Mouse (Mus musculus) lung, embryonic 15.5 days (tissue): ENCODE measurements around the gene Mnd1. TPM values are rescaled to one million over a fixed set of nuclear protein-coding genes. Genes with fewer than 3 reads are reported as not detected.

Source experiments
- ATAC-seq: fragments of 200-750 bp; cut with Nextera tagmentation; 2 replicates; pipeline ENCODE4 v1.8.0; 2017; ENCODE audit warnings: moderate number of reproducible peaks, borderline replicate concordance; ENCODE audit not compliant: low FRiP score, low TSS enrichment; ENCODE audit errors: extremely low read depth
- H3K27ac ChIP-seq: fragments of 300-500 bp; sonication (generic); 2 replicates; pipeline ENCODE4 v1.5.1; 2015; ENCODE audit warnings: moderate library complexity, mild to moderate bottlenecking, inconsistent platforms
- H3K27me3 ChIP-seq: fragments of 300-500 bp; sonication (generic); 2 replicates; pipeline ENCODE4 v1.6.1; 2015; ENCODE audit warnings: inconsistent platforms
- H3K36me3 ChIP-seq: fragments of 300-500 bp; sonication (generic); 2 replicates; pipeline ENCODE4 v1.6.1; 2015; ENCODE audit warnings: inconsistent platforms
- H3K4me1 ChIP-seq: fragments of 300-500 bp; sonication (generic); 2 replicates; pipeline ENCODE4 v1.6.1; 2015; ENCODE audit warnings: inconsistent platforms
- H3K4me2 ChIP-seq: fragments of 300-500 bp; sonication (generic); 2 replicates; pipeline ENCODE4 v1.6.1; 2015; ENCODE audit warnings: inconsistent platforms, mild to moderate bottlenecking, moderate library complexity
- H3K4me3 ChIP-seq: fragments of 300-500 bp; sonication (generic); 2 replicates; pipeline ENCODE4 v1.5.1; 2015; ENCODE audit warnings: mild to moderate bottlenecking, inconsistent platforms
- H3K9ac ChIP-seq: fragments of 300-500 bp; sonication (generic); 2 replicates; pipeline ENCODE4 v1.6.1; 2015; ENCODE audit warnings: inconsistent platforms
- H3K9me3 ChIP-seq: fragments of 300-500 bp; sonication (generic); 2 replicates; pipeline ENCODE4 v1.6.1; 2016; ENCODE audit warnings: inconsistent platforms
- WGBS: fragments of 180-500 bp; shearing (Covaris S2); methylation state at CpG from one replicate; pipeline ENCODE4 v1.1.7; 2015; 5-methylcytosine and 5-hydroxymethylcytosine counted together
- polyA plus RNA-seq: library from polyadenylated mRNA; unstranded; fragments of >200 nt; fragmentation: Nextera tagmentation; extraction: Ambion mirVana; gene quantifications from 2 replicates; pipeline ENCODE4 v1.2.1, GENCODE M21; 2015

Gene Mnd1
- polyA plus RNA-seq, 1 experiment from 2014 or later: 13.0 TPM

GRCm38 (mm10) chr3:84180304-84180703, 24.7 kb upstream of the Mnd1 start:
- 69% methylated on average over 2 of the region's 2 CpGs for WGBS

DNA sequence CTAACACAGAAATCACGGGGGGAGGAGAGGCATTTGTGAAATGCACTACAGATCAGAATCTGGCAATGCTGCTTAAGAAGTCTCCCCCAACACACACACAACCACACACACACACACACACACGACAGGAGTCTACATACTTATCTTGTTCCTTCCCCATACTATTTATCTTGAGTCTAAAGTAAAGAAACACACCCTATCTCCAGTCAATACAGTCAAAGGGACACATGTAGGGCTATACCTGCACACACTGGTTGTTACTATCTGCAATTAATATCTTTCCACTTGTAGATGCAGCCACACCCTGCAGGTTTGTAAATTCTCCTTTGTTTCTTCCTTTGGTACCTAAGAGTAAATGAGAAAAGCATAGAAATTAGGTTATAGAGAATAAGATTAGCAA, 22.2 kb upstream of the Mnd1 start:
- Histone ChIP-seq H3K4me2 (no peak overlapping the region), H3K27ac (no peak overlapping the region), H3K4me1 (no peaks in the 10 kb centered on the region), H3K9ac (no peak overlapping the region), H3K27me3 (no peaks in the 10 kb centered on the region), H3K36me3 (no peaks in the 10 kb centered on the region), H3K9me3 (no peaks in the 10 kb centered on the region), H3K4me3 (no peak overlapping the region)
- 51% methylated on average over 2 of the region's 2 CpGs for WGBS
- ATAC-seq: no peak

More at GRCm38 (mm10) chr3:84180304-84180703, 24.7 kb upstream of the Mnd1 start:
- no peaks in the 10 kb centered on the region for H3K4me1 ChIP-seq
- no peak for ATAC-seq
- H3K9ac ChIP-seq: no peak overlapping the region
- no peaks in the 10 kb centered on the region for H3K9me3 ChIP-seq
- no peak overlapping the region for H3K27ac ChIP-seq
- no peak overlapping the region for H3K4me2 ChIP-seq
- H3K27me3 ChIP-seq: no peaks in the 10 kb centered on the region
- no peak overlapping the region for H3K4me3 ChIP-seq
- H3K36me3 ChIP-seq: no peaks in the 10 kb centered on the region

- ATAC-seq: peak; percentile 74; the same call in 1 of the 2 replicates
Measured at GRCm38 (mm10) chr3:84175337-84176315, 20.0 kb upstream of the Mnd1 start.

DNA sequence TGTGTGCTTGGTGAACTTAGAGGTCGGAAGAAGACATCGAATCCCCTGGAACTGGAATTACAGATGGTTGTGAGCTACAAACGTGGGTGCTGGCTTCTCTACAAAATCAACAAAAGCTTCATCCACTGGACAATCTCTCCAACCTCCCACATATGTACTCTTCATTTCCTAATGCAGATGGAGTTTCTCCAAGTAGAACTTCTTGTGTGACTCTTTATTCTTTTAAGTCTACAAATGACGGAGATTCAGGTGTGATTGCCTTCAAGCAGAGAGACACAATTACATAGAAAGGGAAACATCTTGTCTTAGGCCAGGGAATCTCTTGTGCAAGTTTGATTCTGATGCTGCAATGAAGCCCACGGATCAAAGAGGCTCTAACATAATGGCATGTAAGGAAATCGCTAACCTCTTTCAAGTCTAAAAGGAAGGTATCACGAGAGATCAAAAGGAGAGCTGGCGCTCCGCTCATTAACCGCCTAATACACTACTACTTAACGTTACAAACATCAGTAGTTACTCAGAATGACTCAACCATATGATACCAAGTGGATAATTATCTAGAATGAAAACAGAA, 18.1 kb upstream of the Mnd1 start, which contains the start of gene Gm6525:
Gene Gm6525 (plus strand): TSS at position 524 of the 574 bp plus-strand sequence.
- no peak for ATAC-seq
- Histone ChIP-seq H3K4me3 (no peak within 1 kb of the TSS), H3K27ac (no peak within 1 kb of the TSS), H3K9me3 (no peaks in the 10 kb centered on the region), H3K36me3 (0 out of 2 replicates have a peak, but pooled peaks cover 5% of the 10 kb centered on the region), H3K4me2 (no peak within 1 kb of the TSS), H3K9ac (no peak within 1 kb of the TSS), H3K27me3 (no peaks in the 10 kb centered on the region), H3K4me1 (no peaks in the 10 kb centered on the region)
- whole genome bisulfite sequencing: 82% methylated on average over 11 of the region's 11 CpGs

More at GRCm38 (mm10) chr3:84175337-84176315, 20.0 kb upstream of the Mnd1 start:
- no peak overlapping the region for H3K4me2 ChIP-seq
- no peaks in the 10 kb centered on the region for H3K4me1 ChIP-seq
- no peak overlapping the region for H3K27ac ChIP-seq
- no peak overlapping the region for H3K9ac ChIP-seq
- no peak overlapping the region for H3K4me3 ChIP-seq
- H3K36me3 ChIP-seq: 0 out of 2 replicates have a peak, but pooled peaks cover 5% of the 10 kb centered on the region
- H3K27me3 ChIP-seq: no peaks in the 10 kb centered on the region
- no peaks in the 10 kb centered on the region for H3K9me3 ChIP-seq
- WGBS: 51% methylated on average over 7 of the region's 7 CpGs

DNA sequence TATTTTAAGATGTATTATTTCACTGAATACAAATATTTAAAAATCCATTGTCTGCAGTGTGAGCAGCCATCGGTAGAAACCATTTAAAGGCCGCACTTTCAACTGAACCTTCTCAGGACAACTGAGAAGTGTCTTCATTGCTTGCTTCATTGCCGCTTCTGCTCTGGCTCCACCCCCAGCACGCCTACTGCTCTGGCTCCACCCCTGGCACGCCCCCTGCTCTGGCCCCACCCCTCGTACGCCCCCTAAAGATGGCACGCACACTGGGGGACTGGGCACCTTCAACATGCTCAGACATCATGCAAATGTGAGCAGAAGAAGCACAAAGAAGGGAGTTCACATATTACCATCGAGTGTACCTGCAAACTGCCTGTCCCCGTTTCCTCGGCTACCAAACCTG, 16.8 kb upstream of the Mnd1 start:
- H3K4me1 ChIP-seq: no peaks in the 10 kb centered on the region
- H3K36me3 ChIP-seq: 0 out of 2 replicates have a peak, but pooled peaks cover 5% of the 10 kb centered on the region
- no peak overlapping the region for H3K4me3 ChIP-seq
- no peak overlapping the region for H3K4me2 ChIP-seq
- H3K9ac ChIP-seq: no peak overlapping the region
- no peak overlapping the region for H3K27ac ChIP-seq
- no peaks in the 10 kb centered on the region for H3K27me3 ChIP-seq
- 45% methylated on average over 11 of the region's 11 CpGs for WGBS
- no peak for ATAC-seq
- H3K9me3 ChIP-seq: no peaks in the 10 kb centered on the region

DNA sequence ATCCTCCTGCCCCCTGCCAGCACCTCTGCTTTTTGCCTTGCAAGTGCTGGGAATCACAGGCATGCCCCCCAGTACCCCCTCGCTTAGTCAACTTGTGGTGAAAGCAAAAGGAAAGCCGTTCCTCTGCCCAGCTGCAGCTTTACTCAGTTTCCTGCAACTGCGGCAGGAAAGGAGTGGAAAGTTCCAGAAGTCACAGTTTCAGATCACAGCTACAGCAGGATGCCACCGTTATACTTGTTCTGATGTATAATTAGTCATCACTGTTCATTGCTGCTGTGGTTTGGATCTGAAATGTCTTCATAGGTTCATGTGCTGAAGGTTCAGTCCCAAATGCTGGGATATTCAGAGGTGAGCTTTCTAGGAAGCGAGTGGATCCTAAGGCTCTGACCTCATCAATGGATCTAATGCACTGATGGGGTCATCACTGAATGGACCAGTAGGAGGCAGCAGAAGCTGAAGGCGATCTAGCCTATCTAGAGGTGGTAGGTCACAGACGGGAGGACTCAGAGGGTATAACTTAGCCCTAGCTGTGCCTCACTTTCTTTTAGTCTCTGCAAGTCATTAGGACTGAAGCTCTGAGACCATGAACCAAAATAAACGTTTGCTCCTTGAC, 13.9 kb upstream of the Mnd1 start:
- H3K27ac ChIP-seq: no peak overlapping the region
- H3K4me1 ChIP-seq: no peaks in the 10 kb centered on the region
- H3K9me3 ChIP-seq: no peaks in the 10 kb centered on the region
- no peak overlapping the region for H3K4me3 ChIP-seq
- whole genome bisulfite sequencing: 73% methylated on average over 8 of the region's 8 CpGs
- no peaks in the 10 kb centered on the region for H3K27me3 ChIP-seq
- no peak for ATAC-seq
- no peak overlapping the region for H3K9ac ChIP-seq
- H3K4me2 ChIP-seq: no peak overlapping the region
- peaks cover 8% of the 10 kb centered on the region; the same call in 1 of the 2 replicates for H3K36me3 ChIP-seq

DNA sequence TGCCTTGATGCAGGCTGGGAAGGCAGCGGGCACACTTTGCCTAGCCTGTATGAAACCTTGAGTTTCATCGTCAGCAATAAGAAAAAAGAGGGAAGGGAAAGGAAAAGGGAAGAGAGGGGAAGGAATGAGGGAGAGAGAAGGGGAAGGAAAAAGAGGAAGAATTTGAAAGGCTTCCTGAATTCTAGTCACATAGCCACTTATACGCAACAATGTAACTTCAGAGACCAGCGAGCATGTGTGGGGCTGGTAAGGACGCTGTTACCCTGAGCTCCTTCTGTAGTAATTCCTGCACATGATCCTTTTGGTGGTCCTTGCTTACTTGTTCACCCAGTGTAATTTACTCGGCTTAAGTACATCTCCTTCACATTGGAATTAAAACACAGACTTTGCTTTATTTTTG, 13.4 kb upstream of the Mnd1 start:
- H3K4me2 ChIP-seq: no peak overlapping the region
- no peak for ATAC-seq
- 84% methylated on average over 6 of the region's 6 CpGs for WGBS
- H3K36me3 ChIP-seq: peaks cover 8% of the 10 kb centered on the region; the same call in 1 of the 2 replicates
- no peak overlapping the region for H3K9ac ChIP-seq
- H3K4me3 ChIP-seq: no peak overlapping the region
- H3K4me1 ChIP-seq: no peaks in the 10 kb centered on the region
- H3K9me3 ChIP-seq: no peaks in the 10 kb centered on the region
- no peaks in the 10 kb centered on the region for H3K27me3 ChIP-seq
- no peak overlapping the region for H3K27ac ChIP-seq

DNA sequence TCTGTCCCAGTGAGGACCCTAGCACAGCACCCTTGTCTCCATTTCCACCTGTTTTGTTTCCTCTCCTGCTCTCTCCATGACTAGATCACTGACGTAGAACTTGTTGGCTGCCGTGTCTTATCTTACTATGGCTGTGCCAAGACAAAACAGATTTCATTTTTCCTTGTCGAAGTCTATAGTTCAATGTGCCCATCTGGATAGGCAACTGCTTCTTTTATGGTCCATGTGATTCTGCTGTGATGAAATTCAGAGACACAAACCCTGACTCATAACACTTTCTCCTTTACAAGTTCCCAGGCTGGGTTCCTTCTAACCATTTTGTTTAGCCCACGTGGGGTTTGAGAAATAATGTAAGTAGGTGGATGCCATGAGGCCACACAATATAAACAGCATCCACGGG, 10.5 kb upstream of the Mnd1 start:
- WGBS: 80% methylated on average over 5 of the region's 5 CpGs
- Histone ChIP-seq H3K27ac (no peak overlapping the region), H3K36me3 (peaks cover 4% of the 10 kb centered on the region; the same call in 1 of the 2 replicates), H3K9ac (no peak overlapping the region), H3K4me1 (no peaks in the 10 kb centered on the region), H3K4me2 (no peak overlapping the region), H3K4me3 (no peak overlapping the region), H3K27me3 (no peaks in the 10 kb centered on the region), H3K9me3 (no peaks in the 10 kb centered on the region)
- ATAC-seq: no peak

DNA sequence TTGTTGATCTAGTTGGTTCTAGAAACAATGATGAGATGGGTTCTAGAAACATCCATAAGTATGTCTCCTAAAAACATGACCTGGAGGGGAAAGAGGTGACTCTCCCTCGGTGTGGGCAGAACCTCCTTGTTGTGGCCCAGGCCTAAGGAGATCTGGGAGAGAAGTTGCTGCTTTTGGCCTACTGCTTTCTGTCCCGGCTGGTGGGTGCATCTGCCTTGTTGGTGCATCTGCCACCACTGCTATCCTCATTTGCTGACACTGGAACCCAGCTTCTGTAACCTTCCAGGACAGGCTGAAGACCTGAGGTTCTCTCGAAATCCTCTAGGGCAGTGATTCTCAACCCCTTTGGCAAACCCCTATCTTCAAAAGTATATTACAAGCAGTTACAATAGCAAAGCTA, 9.8 kb upstream of the Mnd1 start:
- ATAC-seq: no peak
- no peaks in the 10 kb centered on the region for H3K4me1 ChIP-seq
- no peak overlapping the region for H3K27ac ChIP-seq
- peaks cover 4% of the 10 kb centered on the region; the same call in 1 of the 2 replicates for H3K36me3 ChIP-seq
- no peak overlapping the region for H3K9ac ChIP-seq
- H3K4me2 ChIP-seq: no peak overlapping the region
- no peaks in the 10 kb centered on the region for H3K27me3 ChIP-seq
- H3K9me3 ChIP-seq: no peaks in the 10 kb centered on the region
- H3K4me3 ChIP-seq: no peak overlapping the region
- 91% methylated on average over 3 of the region's 3 CpGs for WGBS

GRCm38 (mm10) chr3:84157559-84158350, 2.2 kb upstream of the Mnd1 start:
- WGBS: 80% methylated on average over 4 of the region's 4 CpGs
- no peak overlapping the region for H3K9ac ChIP-seq
- no peak for ATAC-seq
- no peaks in the 10 kb centered on the region for H3K9me3 ChIP-seq
- no peaks in the 10 kb centered on the region for H3K27me3 ChIP-seq
- peaks cover 5% of the 10 kb centered on the region; the same call in 1 of the 2 replicates for H3K4me1 ChIP-seq
- H3K27ac ChIP-seq: no peak overlapping the region
- no peak overlapping the region for H3K4me2 ChIP-seq
- no peak overlapping the region for H3K4me3 ChIP-seq
- no peaks in the 10 kb centered on the region for H3K36me3 ChIP-seq

DNA sequence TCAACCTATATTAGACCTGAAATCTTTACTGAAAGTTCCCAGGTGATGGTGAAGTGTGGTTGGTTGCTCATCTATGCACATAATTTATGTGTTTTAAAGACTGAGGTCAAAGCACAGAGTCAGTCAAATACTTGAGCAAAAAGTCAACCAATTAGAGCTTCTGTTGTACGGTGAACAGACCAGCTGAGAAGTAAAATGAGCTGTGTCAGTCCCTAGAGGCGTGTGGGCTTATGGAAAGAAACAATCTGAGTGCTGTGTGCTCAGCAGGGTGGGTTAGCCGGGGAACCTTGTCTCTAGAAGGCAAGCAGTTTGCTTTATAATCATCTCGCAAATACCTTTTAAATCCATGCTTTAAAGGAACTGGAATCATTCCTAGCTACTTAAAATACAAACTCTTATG, 1.4 kb upstream of the Mnd1 start:
- H3K4me2 ChIP-seq: no peak overlapping the region
- no peaks in the 10 kb centered on the region for H3K27me3 ChIP-seq
- H3K9ac ChIP-seq: no peak overlapping the region
- no peak for ATAC-seq
- WGBS: 65% methylated on average over 4 of the region's 4 CpGs
- H3K27ac ChIP-seq: no peak overlapping the region
- H3K9me3 ChIP-seq: no peaks in the 10 kb centered on the region
- no peaks in the 10 kb centered on the region for H3K36me3 ChIP-seq
- peaks cover 5% of the 10 kb centered on the region; the same call in 1 of the 2 replicates for H3K4me1 ChIP-seq
- no peak overlapping the region for H3K4me3 ChIP-seq
